Mouse (Mus musculus): ENCODE data around the gene Arhgap44. TPM values are rescaled to one million over a fixed set of nuclear protein-coding genes. Genes with fewer than 3 reads are reported as not detected.
A peak's percentile ranks its signal among the peaks of the same experiment; 100 is the strongest.

The Arhgap44 gene
- polyA plus RNA-seq, 1 experiment from 2014 or later: 8.5 TPM

GRCm38 (mm10) chr11:64962629-64963028, 200.1 kb downstream of the Arhgap44 start:
- 87% methylated on average over 2 of the region's 2 CpGs for WGBS
- Histone ChIP-seq H3K4me2 (ENCODE audit: low read length) (no peak overlapping the region), H3K27ac (ENCODE audit: low read depth, low read length) (no peak overlapping the region), H3K9me3 (replicated peaks; ENCODE audit: control insufficient read depth, low read length) (no peaks in the 10 kb centered on the region), H3K9ac (ENCODE audit: low read length) (no peak overlapping the region), H3K4me1 (ENCODE audit: control insufficient read depth, insufficient read depth, low read length) (no peaks in the 10 kb centered on the region), H3K4me3 (ENCODE audit: low read depth, low read length) (no peak overlapping the region), H3K36me3 (ENCODE audit: control insufficient read depth, insufficient read depth, low read length) (no peaks in the 10 kb centered on the region), H3K27me3 (replicated peaks; ENCODE audit: control insufficient read depth, insufficient read depth, low read length) (no peaks in the 10 kb centered on the region)
- DNase-seq (ENCODE audit: low spot score): no peak
- no peak for ATAC-seq

GRCm38 (mm10) chr11:64956962-64957729, 205.6 kb downstream of the Arhgap44 start:
- H3K4me2 ChIP-seq (ENCODE audit: low read length): peak overlapping the region; percentile 47
- H3K27me3 ChIP-seq (replicated peaks; ENCODE audit: control insufficient read depth, insufficient read depth, low read length): no peaks in the 10 kb centered on the region
- no peak overlapping the region for H3K27ac ChIP-seq (ENCODE audit: low read depth, low read length)
- H3K36me3 ChIP-seq (ENCODE audit: control insufficient read depth, insufficient read depth, low read length): no peaks in the 10 kb centered on the region
- H3K9me3 ChIP-seq (replicated peaks; ENCODE audit: control insufficient read depth, low read length): no peaks in the 10 kb centered on the region
- H3K4me3 ChIP-seq (ENCODE audit: low read depth, low read length): peak overlapping the region; percentile 15; the same call in 1 of the 2 replicates
- ATAC-seq (no peak), DNase-seq (ENCODE audit: low spot score) (peak; percentile 37)
- H3K4me1 ChIP-seq (ENCODE audit: control insufficient read depth, insufficient read depth, low read length): peaks cover 10% of the 10 kb centered on the region
- peak overlapping the region; percentile 21; the same call in 1 of the 2 replicates for H3K9ac ChIP-seq (ENCODE audit: low read length)
- 4% methylated on average over 16 of the region's 16 CpGs for WGBS

Small RNA genes lying within 50 kb of the gene (microRNA-seq; reads per million reads assigned to microRNA genes)
- gene Gm25991: not detected

Other genes with a start within 250 kb of the Arhgap44 start
- gene Elac2, start 183.9 kb downstream of the Arhgap44 start, polyA plus RNA-seq (2014; fragmentation: Nextera tagmentation; extraction: Ambion mirVana): 29.1 and 31.5 TPM in 2 replicates
- not detected in 2 replicates for gene 1700086D15Rik, start 3.1 kb downstream of the Arhgap44 start, polyA plus RNA-seq (2014; fragmentation: Nextera tagmentation; extraction: Ambion mirVana)
- gene Myocd, start 107.0 kb upstream of the Arhgap44 start, polyA plus RNA-seq (2014; fragmentation: Nextera tagmentation; extraction: Ambion mirVana): 0.33 TPM in 1 of 2 replicates, not detected in the other

Data from forebrain, embryonic 14.5 days (tissue).